Mouse (Mus musculus): ENCODE measurements at regions not wholly inside any gene's neighbourhood (a gene's known extent, or its start where the extent isn't known, plus 50 kb on each side); places are given as distances from the start of the nearest gene placed in this dataset.

DNA sequence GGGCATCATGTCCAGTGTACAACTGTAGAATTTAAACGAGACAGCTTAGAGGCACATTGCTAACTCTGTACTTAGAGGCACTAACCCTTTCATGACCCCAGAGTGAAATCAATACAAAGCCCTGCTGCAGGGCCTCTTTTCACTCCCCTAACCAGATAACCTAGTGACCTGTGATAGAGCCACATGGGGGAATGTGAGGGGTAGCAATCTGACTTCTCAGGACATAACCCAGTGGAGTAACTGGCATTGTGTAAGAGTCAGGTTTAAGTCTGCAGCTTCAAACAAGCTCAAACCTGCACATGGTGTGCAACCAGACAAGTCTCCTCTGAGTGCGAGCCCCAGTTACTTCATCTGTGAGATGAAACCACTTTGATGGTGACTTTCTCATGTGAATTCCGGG is 199.1 kb downstream of the Dcdc2c start:
- TF ChIP-seq CTCF (conservative IDR thresholded peaks at IDR 0.05; ENCODE audit: insufficient read depth, insufficient read length, low read depth, low read length) (no peak), POLR2A (IDR thresholded peaks at IDR 0.05; ENCODE audit: low read depth, low read length) (no peak)
